Mouse (Mus musculus) myocyte (in vitro differentiated cells): Measurements from ENCODE around the gene Fam118b. TPM values are rescaled to one million over a fixed set of nuclear protein-coding genes. Genes with fewer than 3 reads are reported as not detected.
A peak's percentile ranks its signal among the peaks of the same experiment; 100 is the strongest.

Experiments used
- H3K27me3 ChIP-seq: one replicate; pipeline ENCODE4 v1.6.1; 2011; ENCODE audit not compliant: control insufficient read depth, insufficient read depth, insufficient read length
- H3K36me3 ChIP-seq: one replicate; pipeline ENCODE4 v1.6.1; 2011; ENCODE audit not compliant: control insufficient read depth, insufficient read depth
- H3K4me2 ChIP-seq: one replicate; pipeline ENCODE4 v1.6.1; 2011; ENCODE audit warnings: low read depth, control low read depth
- H3K4me3 ChIP-seq: one replicate; pipeline ENCODE4 v1.5.1; 2011; ENCODE audit warnings: mild to moderate bottlenecking, control low read depth, moderate library complexity
- H3K79me2 ChIP-seq: one replicate; pipeline ENCODE4 v1.6.1; 2011; ENCODE audit not compliant: control insufficient read depth, insufficient read depth
- H3ac ChIP-seq: one replicate; pipeline ENCODE4 v1.6.1; 2011; ENCODE audit not compliant: control insufficient read depth, insufficient read length
- CEBPB ChIP-seq: IDR thresholded peaks from 2 replicates; pipeline ENCODE4 v1.6.1; 2011; ENCODE audit warnings: mild to moderate bottlenecking, moderate library complexity; ENCODE audit not compliant: poor library complexity, insufficient read depth, severe bottlenecking
- E2F4 ChIP-seq: IDR thresholded peaks from one replicate; pipeline ENCODE4 v1.6.1; 2011; ENCODE audit warnings: mild to moderate bottlenecking, control low read depth, moderate library complexity; ENCODE audit not compliant: insufficient read depth
- MAX ChIP-seq: IDR thresholded peaks from one replicate; pipeline ENCODE4 v1.6.1; 2011; ENCODE audit warnings: low read depth, mild to moderate bottlenecking, control low read depth
- MYOD1 ChIP-seq, 3 experiments: IDR thresholded peaks; one replicate each; pipeline ENCODE4 v1.6.1; 2011; ENCODE audit warnings: control low read depth in 2 of 3, low read depth in 2 of 3, mild to moderate bottlenecking in 2 of 3, moderate library complexity in 1 of 3; ENCODE audit not compliant: insufficient read length in 2 of 3, control insufficient read depth in 1 of 3
- MYOG ChIP-seq, 3 experiments: IDR thresholded peaks; one replicate each; pipeline ENCODE4 v1.6.1; 2011; ENCODE audit warnings: control low read depth in 2 of 3, low read depth in 2 of 3, mild to moderate bottlenecking in 2 of 3; ENCODE audit not compliant: insufficient read length in 2 of 3, control insufficient read depth in 1 of 3, insufficient read depth in 1 of 3
- POLR2A ChIP-seq: IDR thresholded peaks from one replicate; pipeline ENCODE4 v1.6.1; 2011; ENCODE audit warnings: low read depth, mild to moderate bottlenecking, control low read depth, moderate library complexity; ENCODE audit not compliant: insufficient read length
- POLR2AphosphoS2 ChIP-seq: IDR thresholded peaks from one replicate; pipeline ENCODE4 v1.6.1; 2011; ENCODE audit warnings: low read depth, control low read depth; ENCODE audit not compliant: insufficient read length
- REST ChIP-seq: IDR thresholded peaks from one replicate; pipeline ENCODE4 v1.6.1; 2011; ENCODE audit warnings: mild to moderate bottlenecking, control low read depth, moderate library complexity; ENCODE audit not compliant: insufficient read depth, insufficient read length
- SRF ChIP-seq: IDR thresholded peaks from one replicate; pipeline ENCODE4 v1.6.1; 2011; ENCODE audit warnings: low read depth; ENCODE audit not compliant: control insufficient read depth, insufficient read length
- TCF12 ChIP-seq: IDR thresholded peaks from one replicate; pipeline ENCODE4 v1.6.1; 2011; ENCODE audit warnings: mild to moderate bottlenecking, control low read depth; ENCODE audit not compliant: poor library complexity, insufficient read depth, severe bottlenecking
- TCF3 ChIP-seq: IDR thresholded peaks from one replicate; pipeline ENCODE4 v1.6.1; 2011; ENCODE audit warnings: low read depth, control low read depth; ENCODE audit not compliant: insufficient read length
- USF1 ChIP-seq: IDR thresholded peaks from one replicate; pipeline ENCODE4 v1.6.1; 2011; ENCODE audit warnings: low read depth, mild to moderate bottlenecking, control low read depth, moderate library complexity
- polyA plus RNA-seq: library from polyadenylated mRNA; unstranded; fragments of >200 nt; fragmentation: generic; extraction: Trizol; gene quantifications from one replicate; pipeline ENCODE4 v1.2.1, GENCODE M21; 2012; ENCODE audit warnings: missing spikeins

The Fam118b gene
- polyA plus RNA-seq, 1 experiment = 27.1 TPM

- TF ChIP-seq MYOD1 (IDR thresholded peaks at IDR 0.05; ENCODE audit: control insufficient read depth in 1 of 3, insufficient read length in 2 of 3, low read depth in 2 of 3) (no peak), E2F4 (peak; percentile 39), POLR2AphosphoS2 (peak; percentile 84), TCF3 (no peak), CEBPB (no peak), POLR2A (peak; percentile 78), USF1 (no peak), MAX (no peak), REST (no peak), SRF (peak; percentile 33), MYOG (IDR thresholded peaks at IDR 0.05; ENCODE audit: control insufficient read depth in 1 of 3, insufficient read depth in 1 of 3, insufficient read length in 2 of 3, low read depth in 2 of 3) (no peak), TCF12 (no peak)
- Histone ChIP-seq H3ac (peak within 1 kb of the TSS; percentile 90), H3K79me2 (peaks cover 20% of the 10 kb centered on the region), H3K27me3 (no peaks in the 10 kb centered on the region), H3K36me3 (peaks cover 14% of the 10 kb centered on the region), H3K4me2 (peak within 1 kb of the TSS; percentile 96), H3K4me3 (peak within 1 kb of the TSS; percentile 99)
These were observed 56.8 kb downstream of the Fam118b start, which contains the start of gene Foxred1 for GRCm38 (mm10) chr9:35210542-35211474. Foxred1 (minus strand) TSS chr9:35211055.

GRCm38 (mm10) chr9:35204421-35204820, 63.2 kb downstream of the Fam118b start:
- Histone ChIP-seq H3K79me2 (no peaks in the 10 kb centered on the region), H3K4me3 (no peak overlapping the region), H3ac (no peak overlapping the region), H3K4me2 (no peak overlapping the region), H3K27me3 (no peaks in the 10 kb centered on the region), H3K36me3 (no peaks in the 10 kb centered on the region)
- no peak for TF ChIP-seq POLR2A
- TF ChIP-seq TCF3 = no peak
- TF ChIP-seq SRF = no peak
- TF ChIP-seq POLR2AphosphoS2 = no peak
- no peak for TF ChIP-seq MAX
- TF ChIP-seq E2F4 = no peak
- TF ChIP-seq MYOD1 (IDR thresholded peaks at IDR 0.05; ENCODE audit: control insufficient read depth in 1 of 3, insufficient read length in 2 of 3, low read depth in 2 of 3) = no peak

GRCm38 (mm10) chr9:35203536-35203935, 64.1 kb downstream of the Fam118b start:
- H3K4me2 ChIP-seq = no peak overlapping the region
- no peaks in the 10 kb centered on the region for H3K36me3 ChIP-seq
- H3K79me2 ChIP-seq = no peaks in the 10 kb centered on the region
- no peak overlapping the region for H3K4me3 ChIP-seq
- H3K27me3 ChIP-seq = no peaks in the 10 kb centered on the region
- TF ChIP-seq SRF (no peak), USF1 (no peak), MYOD1 (IDR thresholded peaks at IDR 0.05; ENCODE audit: control insufficient read depth in 1 of 3, insufficient read length in 2 of 3, low read depth in 2 of 3) (no peak), MYOG (IDR thresholded peaks at IDR 0.05; ENCODE audit: control insufficient read depth in 1 of 3, insufficient read depth in 1 of 3, insufficient read length in 2 of 3, low read depth in 2 of 3) (no peak), MAX (no peak), TCF12 (no peak), E2F4 (no peak), POLR2AphosphoS2 (no peak), POLR2A (no peak)
- H3ac ChIP-seq = no peak overlapping the region

GRCm38 (mm10) chr9:35200529-35201060, 67.0 kb downstream of the Fam118b start:
- Histone ChIP-seq H3K4me2 (peak overlapping the region; percentile 95), H3ac (peak overlapping the region; percentile 41), H3K79me2 (no peaks in the 10 kb centered on the region), H3K4me3 (peak overlapping the region; percentile 72), H3K36me3 (no peaks in the 10 kb centered on the region), H3K27me3 (no peaks in the 10 kb centered on the region)
- TF ChIP-seq MYOD1 (IDR thresholded peaks at IDR 0.05; ENCODE audit: control insufficient read depth in 1 of 3, insufficient read length in 2 of 3, low read depth in 2 of 3) = no peak
- no peak for TF ChIP-seq TCF12
- no peak for TF ChIP-seq CEBPB
- TF ChIP-seq SRF = no peak
- TF ChIP-seq USF1 = no peak
- no peak for TF ChIP-seq POLR2AphosphoS2
- no peak for TF ChIP-seq TCF3
